Mouse (Mus musculus) R1 (cell line): ENCODE results near the gene Gtpbp8.

ENCODE experiments used
- DNase-seq: peaks from one replicate; pipeline ENCODE4 v3.0.0-alpha.2; 2018; ENCODE audit warnings: low read depth, low spot score

The Gtpbp8 gene

DNA sequence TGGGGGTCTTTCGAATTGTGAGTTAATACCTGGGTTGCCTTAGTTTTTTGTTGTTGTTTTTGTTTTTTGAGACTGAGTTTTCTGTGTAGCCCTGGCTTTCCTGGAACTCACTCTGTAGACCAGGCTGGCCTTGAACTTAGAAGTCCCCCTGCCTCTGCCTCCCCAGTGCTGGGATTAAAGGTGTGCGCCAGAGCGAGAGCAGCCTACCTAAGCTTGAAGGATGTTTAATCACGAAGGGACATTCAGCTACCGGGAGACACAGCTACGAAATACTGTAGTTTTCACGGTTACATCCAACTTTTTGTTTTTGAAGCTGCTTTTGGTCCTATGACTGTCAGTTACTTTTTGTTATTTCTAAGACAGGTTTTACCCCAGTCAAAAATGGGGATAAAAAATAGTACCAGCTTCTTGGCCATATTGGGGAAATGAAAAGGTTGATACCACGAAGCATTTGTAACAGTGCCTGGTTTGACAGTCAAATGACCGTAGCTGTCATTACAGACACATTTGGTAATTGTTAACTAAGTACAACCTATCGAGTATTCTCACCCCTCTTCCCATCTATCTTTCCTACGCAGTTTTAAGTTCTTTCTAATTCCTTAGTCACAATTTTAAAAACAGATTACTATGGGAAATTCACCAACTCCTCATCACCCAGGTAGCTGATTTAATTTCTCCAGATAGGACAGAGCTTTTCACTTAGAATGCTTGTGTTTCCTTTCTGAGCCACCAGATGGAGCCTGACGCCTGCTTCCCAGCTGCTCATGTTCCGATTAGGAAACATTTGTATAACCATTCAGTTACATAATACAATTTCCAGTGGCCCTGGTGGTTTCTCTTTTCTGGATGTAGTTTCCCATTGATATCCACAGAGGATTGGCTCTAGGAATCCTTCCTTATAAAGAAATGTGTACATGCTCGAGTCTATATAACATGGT lies 20.6 kb downstream of the Gtpbp8 start:
- DNase-seq = peak; percentile 78

DNA sequence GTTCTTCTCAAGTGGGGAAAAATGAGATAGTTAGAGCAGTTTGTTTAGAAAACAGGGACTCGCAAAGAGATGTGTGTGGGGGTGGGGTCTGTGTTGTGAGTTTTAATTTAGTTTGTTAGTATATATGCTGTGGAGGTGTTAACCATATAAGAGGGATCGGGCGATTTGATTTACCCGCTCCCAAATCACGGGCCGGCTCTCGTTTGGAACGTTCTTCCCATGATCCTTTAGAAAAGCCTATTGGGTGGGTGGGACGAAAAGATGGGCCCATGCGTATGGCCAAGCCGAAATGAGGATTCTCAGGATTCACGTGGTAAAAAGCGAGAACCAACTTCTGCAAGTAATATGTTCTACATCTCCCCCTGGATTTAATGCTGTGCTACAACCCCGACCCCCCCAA lies 21.3 kb downstream of the Gtpbp8 start:
- DNase-seq = peak; percentile 94

DNA sequence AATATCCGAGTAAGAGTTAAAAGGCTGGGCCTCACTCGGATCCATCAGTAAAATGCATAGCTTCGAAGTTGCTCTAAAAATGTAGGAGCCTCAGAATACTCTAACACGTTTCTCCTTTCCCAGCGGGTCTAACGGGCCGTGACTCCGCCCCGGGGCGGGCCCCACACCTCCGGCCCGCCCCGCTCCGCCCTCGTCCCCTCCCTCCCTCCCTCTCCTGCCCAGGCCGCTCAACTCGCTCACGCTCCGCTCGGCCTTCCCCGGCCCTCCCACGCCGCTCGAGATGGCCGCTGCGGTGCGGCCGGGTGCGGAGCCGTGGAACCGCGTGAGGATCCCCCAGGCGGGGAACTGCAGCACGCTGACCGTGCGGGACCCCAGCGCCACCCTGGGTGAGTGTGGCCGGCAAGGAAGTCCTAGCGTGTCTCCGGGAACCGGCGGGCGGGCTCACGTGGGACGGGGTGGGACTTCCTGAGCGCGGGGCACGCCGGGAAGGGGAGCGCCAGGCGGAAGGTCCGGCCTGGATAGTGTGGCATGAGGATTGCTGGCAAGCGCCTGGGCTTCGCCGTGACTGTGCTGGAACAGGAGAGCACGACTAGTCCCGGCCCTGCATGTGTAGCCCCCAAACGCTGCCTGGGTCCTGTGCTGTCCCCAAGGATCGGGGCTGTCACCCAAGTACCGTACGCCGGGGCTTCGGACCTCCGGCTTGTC lies 21.9 kb downstream of the Gtpbp8 start, which contains the start of gene Nepro:
Gene Nepro (plus strand): TSS at position 219 of the 705 bp plus-strand sequence.
- DNase-seq = peak; percentile 90

DNA sequence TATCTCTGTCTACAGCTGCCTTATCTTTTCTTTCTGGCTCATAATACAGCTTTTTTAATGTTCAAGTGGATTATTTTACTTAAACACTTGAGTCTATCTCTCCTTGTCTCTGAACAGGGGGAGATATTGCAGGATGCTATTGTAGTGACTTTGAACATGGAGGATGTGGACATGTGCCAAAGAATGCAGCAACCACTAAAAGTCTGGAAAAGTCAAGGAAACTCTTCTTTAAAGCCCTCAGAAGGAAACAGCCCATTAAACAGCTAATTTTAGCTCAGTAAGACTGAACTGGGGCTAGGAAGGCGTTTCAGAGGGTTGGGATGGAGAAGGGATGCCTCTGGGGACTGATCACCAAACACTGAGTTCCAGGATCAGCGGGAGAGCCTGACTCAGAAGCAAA lies 23.5 kb downstream of the Gtpbp8 start:
- no peak for DNase-seq

- DNase-seq = peak; percentile 78
Observed at GRCm38 (mm10) chr16:44720518-44720917, 25.6 kb downstream of the Gtpbp8 start.

GRCm38 (mm10) chr16:44719349-44719748 lies 26.8 kb downstream of the Gtpbp8 start:
- DNase-seq = no peak

DNA sequence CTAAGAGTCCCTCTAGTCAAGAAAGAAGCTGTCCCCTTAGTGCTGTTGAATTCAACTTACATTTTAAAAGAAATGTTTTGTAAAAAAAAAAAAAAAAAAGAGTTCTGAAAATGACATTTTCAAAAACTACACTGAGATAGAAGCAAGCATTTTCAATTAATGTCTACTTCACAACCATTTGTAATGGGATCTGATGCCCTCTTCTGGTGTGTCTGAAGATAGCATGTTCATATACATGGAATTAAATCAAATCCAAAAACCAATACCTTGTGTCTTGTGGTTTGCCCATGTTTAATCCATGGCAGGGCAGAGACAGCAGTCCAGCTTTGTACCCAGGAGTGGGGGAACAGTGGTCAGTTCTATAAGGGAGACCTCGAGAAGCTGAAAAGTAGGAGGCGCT lies 28.3 kb downstream of the Gtpbp8 start:
- no peak for DNase-seq

GRCm38 (mm10) chr16:44717141-44717634 lies 29.0 kb downstream of the Gtpbp8 start:
- no peak for DNase-seq

GRCm38 (mm10) chr16:44716305-44717140 lies 29.6 kb downstream of the Gtpbp8 start:
- DNase-seq = peak; percentile 30

DNA sequence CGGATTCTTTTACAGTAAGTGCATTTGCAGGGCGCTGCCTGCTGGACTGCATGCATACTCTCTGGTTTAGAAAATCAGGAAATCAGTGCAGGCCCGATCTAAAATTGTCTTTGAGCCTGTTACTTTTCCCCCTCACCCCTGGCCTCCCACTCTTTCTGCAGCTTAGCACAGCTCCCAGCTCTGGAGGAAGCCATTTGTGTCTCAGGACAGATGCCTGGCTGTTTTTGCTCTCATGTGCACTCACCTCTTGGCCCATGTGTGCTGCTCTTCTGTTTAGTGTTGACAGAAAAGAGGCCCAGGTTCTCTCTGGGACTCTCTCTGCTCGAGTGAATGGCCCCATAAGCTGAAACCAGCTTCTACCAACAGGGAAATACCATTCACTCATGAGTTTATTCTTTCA lies 42.7 kb downstream of the Gtpbp8 start:
- DNase-seq = no peak

DNA sequence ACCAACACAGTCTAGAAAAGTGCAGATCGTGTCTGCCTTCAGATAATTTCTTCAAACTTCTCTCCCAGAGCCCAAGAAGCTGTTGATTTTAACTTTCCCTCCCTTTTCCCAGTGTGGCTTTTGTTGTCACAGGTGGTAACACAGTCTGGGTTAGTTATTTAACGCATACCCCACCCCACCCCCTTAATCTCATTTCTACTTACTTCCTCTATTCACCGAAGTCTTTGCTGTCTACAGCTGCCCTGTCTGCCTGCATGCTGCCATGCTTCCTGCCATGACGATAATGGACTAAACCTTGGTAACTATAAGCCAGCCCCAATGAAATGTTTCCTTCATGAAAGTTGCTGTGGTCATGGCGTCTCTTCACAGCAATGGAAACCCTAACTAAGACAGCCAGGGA lies 43.9 kb downstream of the Gtpbp8 start:
- no peak for DNase-seq

GRCm38 (mm10) chr16:44701155-44701554 lies 45.0 kb downstream of the Gtpbp8 start:
- no peak for DNase-seq

DNA sequence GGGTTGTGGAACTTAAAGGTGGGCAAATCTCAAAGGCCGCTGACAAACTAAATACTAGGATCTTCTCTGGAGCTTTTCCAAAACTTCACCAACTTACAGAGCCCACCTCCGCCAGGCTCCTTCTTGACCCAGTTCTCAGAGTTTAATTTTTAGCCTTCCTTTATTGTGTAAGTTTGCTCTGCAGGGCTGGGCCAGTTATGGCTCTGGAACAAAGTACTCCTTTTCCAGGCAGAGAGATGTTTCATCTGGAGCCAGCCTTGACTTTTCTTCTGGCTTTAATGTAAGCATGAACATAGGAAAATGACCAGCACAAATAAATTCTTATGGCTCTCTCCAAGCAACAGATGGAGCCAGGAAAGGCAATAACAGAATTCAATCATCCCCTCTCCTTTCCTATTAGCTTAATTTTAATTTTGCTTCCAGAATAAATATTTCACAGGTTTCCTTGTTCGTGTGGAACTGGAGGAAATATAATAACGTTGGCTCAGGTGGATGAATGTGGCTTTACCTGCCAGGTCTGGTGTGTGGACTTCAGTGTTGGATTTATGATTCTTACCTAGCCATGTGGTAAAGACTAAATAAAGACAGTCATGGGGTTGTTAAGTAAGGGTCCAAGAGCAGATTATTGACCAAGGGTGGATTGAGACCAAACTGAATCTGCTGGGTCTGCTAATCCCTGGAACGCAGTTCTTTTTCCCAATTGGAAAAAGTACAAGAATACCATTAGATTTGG lies 48.5 kb downstream of the Gtpbp8 start:
- no peak for DNase-seq

DNA sequence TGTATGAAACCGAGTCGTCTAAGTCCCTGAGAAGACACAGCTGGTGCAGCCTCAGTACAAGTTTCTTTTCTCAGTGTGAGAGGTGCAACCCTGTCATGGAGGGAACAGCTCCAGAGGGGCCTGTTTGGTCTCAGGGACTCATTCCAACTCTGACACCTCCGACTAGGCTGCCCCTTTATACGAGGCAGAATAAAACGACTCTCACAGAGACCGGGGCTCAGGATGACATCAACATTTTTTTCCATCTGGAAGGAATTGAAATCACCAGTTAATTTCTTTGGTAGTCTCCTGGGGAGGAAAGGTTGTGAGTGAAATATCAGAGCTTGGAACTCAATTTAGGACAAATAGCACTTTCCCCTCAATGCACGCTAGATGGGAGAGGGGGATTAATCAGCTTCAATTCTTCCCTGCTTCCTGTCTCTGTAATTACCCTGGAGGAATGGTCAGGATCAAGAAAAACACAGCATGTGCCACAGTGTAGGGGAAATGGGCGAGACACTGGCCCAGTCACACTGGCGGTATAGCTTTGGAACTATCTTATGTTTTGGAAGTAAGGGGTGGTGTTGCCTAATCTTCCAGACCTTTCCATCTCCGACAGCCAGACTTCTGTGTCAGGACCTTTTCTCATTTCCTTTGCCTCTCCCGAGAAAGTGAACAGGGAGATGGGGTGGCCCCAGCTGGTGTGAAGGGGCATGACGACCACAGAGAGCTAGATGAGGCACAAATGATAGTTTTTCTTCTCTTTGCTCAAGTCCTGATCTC lies 50.1 kb downstream of the Gtpbp8 start:
- no peak for DNase-seq

DNA sequence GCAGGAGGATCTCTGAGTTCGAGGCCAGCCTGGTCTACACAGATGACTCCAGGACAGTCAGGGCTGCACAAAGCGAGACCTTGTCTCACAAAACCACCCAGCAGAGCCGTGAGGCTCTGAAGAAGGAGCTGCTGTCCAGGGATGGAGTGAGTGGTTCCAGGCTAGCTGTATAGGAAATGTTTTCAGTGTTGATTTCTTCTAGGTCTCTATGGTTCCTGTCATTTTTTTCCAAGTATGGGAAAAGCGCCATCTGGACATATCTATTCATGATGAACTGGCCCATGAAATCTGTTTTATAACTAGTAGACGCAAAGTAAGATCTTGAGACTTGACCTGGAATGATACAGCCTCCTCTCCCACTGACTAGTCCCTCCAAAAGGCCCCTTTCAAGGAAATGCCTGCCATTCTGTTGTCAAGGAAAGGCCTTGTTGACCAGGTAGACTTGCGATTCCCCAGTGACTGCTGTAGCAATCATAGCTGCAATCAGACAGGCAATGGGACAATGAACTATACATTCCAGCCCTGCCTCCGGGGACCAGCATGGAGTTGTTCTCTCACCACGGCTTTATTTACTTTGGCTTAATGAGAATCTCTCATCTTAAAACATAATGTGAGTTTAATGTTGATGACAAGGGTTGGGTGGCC lies 50.8 kb downstream of the Gtpbp8 start:
- no peak for DNase-seq

DNA sequence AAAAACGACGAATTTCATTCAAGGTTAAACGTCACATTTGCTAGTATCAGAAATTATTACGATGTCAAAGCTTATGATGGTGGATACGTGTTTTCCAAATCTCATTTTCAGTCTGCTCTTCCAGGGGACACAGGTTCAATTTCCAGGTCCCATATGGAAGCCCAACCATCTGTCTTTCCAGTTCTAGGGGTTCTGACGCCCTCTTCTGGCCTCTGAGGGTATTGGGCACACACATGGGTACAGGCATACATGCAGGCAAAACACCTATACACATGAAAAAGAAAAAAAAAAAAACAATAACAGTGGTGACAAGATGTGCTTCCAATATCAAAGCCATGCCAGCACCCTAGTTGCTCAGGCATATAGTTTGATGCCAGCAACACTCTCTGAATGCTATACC lies 52.5 kb downstream of the Gtpbp8 start:
- peak; percentile 64 for DNase-seq

- no peak for DNase-seq
Observed at GRCm38 (mm10) chr16:44692541-44692940, 53.6 kb downstream of the Gtpbp8 start.

- peak; percentile 22 for DNase-seq
Observed at GRCm38 (mm10) chr16:44691561-44692141, 54.5 kb downstream of the Gtpbp8 start.

DNA sequence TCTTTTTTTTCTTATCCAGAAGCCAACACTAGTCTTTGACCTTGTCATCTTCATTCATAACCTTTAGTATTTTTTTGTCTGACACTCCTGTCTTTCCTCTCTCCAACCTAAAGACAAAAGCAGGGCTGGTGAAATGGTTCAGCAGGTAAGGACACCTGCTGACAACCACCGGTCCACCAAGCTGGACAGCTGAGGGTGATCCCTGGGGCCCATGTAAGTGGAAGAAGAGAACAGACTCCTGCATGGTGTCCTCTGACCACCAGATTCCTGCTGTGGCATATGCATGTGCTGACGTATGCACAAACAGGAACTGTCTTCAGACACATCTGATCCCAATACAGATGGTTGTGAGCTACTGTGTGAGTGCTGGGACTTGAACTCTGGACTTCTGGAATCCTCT lies 55.1 kb downstream of the Gtpbp8 start:
- DNase-seq = no peak
